Mouse (Mus musculus): Measurements from ENCODE around the gene Panx3.

The Panx3 gene

DNA sequence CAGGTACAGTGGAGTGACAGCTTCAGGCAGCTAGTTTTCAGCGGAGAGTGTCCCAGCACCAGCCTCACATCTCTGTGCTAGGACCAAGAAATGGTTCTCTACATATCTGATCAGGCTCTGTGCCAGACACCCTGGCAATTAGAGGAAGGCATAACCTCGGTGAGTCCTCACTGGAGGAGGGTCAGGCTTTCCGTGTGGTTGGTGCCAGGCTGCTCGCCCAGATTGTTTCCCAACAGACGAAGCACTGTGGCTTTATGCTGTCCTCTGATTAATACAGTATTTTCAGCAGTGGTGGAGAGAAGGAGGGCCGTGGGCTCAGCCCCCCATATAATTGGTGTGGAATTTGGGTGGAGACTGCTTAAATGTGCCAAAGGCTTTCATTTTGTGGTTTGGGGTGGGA is at the start of gene Panx3:
TSS of gene Panx3 (minus strand) at position 121 of the 400 bp plus-strand sequence.
- no peak for DNase-seq (ENCODE audit: low read depth)

GRCm38 (mm10) chr9:37716150-37716549 is 47.1 kb upstream of the Panx3 start, which contains the start of gene Olfr160:
Gene Olfr160 (minus strand): TSS chr9:37716250.
- DNase-seq (ENCODE audit: low read depth), result no peak

GRCm38 (mm10) chr9:37689970-37690686 is 21.1 kb upstream of the Panx3 start:
- DNase-seq (ENCODE audit: low read depth), result peak; percentile 6

DNA sequence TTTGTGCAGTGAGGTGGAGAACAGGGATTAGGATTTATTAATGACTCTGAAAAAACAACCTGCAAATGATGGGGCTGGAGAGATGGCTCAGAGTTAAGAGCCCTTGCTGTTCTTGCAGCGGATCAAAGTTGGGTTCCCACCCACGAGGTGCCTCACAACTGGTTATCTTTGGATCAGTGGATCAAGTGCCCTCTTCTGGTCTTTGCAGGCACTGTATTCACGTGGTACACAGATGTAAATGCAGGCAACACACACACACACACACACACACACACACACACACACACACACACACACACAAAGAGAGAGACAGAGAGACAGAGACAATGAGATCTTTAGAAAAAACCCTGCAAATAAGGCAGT is 18.9 kb upstream of the Panx3 start:
- no peak for DNase-seq (ENCODE audit: low read depth)

DNA sequence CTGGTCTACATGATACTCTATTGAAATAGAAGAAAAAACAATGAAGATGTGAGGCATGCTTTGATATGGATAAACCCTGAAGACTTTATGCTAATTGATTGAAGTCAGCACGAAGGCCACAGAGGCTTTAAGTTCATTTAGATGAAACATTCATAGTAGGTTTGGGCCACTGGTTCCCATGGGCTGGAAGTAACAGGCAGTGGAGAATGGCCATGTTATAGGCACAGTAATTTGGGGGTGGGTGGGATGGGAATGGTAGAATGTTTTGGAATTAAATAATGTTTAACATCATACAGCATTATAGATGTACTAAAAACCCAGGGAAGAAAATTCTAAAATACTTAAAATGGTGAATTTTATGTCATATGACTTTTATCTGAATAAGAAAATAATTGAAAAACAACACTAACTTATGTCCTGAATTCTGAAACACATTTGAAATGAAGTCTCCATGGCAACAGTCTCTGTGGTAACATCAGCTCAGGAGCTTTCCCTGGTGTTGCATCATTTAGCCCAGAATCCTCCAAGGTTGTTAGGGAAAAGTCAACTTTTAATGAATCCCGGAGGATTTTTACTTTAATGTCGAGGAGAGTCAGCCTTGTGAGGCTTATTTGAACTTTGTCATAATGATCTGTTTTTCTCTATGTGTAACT is 18.4 kb upstream of the Panx3 start:
- DNase-seq (ENCODE audit: low read depth), result no peak

DNA sequence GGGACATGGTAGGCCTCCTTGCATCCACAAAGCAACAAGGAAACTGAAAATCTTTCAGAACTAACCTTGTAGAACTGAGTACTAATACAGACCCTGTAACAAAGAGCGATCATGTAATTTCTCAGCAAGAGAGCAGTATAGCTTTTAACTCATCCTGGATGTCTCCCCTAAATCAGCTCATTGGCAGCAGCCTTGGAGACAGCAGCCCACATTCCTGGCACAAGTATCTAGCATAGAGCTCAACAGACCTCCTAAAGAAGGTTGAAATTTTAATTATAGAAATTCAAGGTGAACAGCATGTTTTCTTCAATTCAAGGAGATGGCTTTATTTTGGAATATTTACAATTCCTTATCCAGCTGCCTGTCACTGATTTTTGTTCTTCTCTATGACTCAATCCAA is 12.1 kb upstream of the Panx3 start:
- DNase-seq (ENCODE audit: low read depth), result no peak

DNA sequence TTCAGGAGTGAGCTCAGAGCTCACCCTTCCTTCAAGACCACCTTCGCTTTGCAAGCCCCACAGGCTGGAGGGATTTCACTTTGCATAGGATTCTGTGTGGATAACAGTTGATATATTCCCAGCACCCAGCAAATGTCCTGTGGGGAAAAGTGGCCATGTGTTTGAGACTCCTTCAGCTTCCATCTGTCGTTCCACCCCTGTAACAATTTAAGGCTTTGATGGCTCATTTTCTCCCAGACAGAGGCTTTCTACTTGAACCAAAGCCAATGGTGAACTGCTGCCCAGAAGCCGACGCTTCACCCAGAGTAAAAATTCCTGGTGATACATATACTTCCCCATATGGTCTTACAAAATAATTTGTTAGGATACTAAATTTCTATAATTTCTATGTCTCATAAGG is 6.3 kb upstream of the Panx3 start:
- no peak for DNase-seq (ENCODE audit: low read depth)

DNA sequence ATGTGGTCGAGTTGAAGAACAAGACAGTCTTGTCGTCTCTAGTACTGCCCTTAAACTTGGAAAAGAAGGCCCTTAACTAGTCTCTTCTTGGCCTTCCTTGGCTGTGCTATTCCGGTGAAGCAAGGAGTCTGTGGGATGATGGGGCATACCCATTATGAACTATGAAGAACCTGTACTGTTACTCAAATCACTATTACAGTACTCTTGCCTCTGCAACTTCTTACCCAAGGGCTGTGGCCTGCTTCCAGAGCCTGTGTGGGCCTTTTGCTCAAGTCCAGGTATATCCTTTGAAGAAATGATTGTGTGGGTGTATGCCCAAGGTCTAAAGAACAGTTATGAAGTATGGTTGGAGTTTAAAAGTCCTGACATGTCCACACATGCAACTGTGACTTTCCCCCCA is 1.2 kb upstream of the Panx3 start:
- no peak for DNase-seq (ENCODE audit: low read depth)

DNA sequence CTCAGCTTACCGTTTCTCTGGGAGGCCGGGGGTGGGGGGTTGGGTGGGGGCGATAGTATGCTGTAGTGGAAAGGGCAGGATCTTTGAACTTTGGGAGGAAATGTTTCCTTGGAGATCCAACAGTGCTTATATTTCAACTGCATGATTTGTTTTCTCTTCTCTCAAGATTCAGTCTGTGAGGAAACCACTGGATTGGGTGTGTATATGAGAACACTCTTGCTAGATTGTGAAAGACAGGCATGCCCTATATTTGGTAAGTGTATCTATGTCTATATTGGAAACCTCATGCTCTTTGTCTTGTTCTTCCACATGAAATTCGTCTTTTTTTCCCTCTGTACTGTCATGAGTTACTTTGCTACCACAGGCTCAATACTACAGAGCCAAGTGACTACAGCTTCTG is 643 bp upstream of the Panx3 start:
- no peak for DNase-seq (ENCODE audit: low read depth)

- no peak for DNase-seq (ENCODE audit: low read depth)
These were observed 3.0 kb downstream of the Panx3 start for GRCm38 (mm10) chr9:37666045-37666444.

DNA sequence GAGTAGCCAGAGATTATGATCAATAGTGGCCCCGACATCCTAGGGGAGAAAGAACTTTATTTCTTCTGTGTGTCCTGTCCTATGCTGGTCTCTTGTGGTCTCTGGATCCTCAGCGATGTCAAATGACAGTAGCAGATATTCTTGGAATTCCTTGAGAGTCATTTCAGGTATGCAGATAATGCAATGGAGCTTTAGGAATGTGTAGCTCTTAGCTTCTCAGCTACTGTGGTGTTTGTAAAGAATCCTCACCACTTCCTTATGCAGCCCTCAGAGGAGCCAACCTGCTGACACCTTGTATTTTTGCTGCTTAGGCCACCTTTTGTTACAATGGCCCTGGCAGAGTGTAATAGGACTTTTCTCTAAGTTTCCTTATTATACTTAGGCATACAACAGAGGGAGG is 4.4 kb downstream of the Panx3 start:
- DNase-seq (ENCODE audit: low read depth), result no peak

- no peak for DNase-seq (ENCODE audit: low read depth)
These were observed 5.8 kb downstream of the Panx3 start for GRCm38 (mm10) chr9:37663210-37663609.

- no peak for DNase-seq (ENCODE audit: low read depth)
These were observed 9.6 kb downstream of the Panx3 start for GRCm38 (mm10) chr9:37659413-37659812.

DNA sequence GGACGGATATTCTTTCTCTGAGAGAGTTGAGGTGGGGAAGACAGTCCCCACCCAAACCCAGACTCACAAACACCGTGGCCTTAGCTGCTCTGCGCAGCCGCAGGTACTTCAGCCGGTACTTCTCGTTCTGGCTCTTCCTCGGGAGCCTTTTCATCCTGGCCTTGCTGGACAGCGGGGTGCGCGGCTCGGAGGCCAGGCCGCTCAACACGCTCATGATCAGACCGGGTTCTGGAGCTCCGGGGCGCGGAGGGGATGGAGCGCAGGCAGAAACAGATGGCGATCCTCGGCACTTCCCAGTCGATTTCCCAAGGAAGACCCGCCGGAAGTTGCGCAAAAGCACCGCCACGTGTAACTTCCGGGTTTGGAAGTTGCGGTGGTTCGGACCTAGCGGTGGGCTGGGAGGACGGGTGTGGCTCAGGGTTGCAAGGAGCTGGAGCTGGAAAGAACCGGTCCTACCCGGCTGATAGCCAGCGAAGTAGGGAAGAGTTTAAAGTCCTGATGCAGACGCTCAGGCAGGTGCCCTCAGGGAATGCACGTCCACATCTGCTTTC is 12.0 kb downstream of the Panx3 start, which contains the start of gene Tbrg1:
TSS of gene Tbrg1 (minus strand) at position 382 of the 551 bp plus-strand sequence.
- peak; percentile 72 for DNase-seq (ENCODE audit: low read depth)

DNA sequence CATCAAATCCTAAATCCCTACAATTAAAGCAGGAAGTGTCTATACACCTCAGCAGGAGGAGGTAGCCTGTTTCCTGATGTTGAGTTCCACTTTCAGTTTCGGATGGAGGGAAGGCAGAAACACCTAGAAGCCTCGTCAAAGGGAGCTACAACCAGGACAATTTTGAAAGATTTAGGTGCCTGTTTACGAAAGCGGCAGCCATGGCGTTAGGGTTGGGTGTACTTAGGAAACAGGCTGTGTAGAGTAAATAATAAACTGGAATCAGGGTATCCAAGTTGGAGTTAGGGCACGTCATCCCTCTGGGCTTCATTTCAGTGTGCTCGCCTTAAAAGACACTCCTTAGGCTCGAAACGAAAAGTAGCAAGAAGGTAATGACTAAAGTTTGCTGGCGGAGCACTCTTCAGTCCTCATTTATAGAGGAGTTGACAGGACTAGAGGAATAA is 12.6 kb downstream of the Panx3 start:
- peak; percentile 25 for DNase-seq (ENCODE audit: low read depth)

DNA sequence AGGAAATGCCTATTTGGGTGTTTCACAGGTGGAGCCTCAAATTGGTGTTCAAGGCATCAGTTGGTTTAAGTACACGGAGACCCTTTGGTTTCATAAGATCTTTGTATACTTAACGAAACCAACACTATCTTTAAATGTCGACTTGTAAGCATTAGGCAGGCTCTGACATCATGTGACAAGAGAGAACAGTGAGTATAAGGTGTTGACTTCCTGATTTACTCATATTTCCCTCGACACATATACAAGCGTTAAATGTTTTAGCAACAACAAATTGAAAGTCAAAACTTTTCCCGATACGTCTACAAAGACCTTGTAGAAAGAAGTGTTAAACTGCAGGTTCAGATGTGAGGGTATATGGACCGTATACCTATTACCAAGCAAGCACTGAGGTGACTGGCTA is 13.1 kb downstream of the Panx3 start:
- no peak for DNase-seq (ENCODE audit: low read depth)

DNA sequence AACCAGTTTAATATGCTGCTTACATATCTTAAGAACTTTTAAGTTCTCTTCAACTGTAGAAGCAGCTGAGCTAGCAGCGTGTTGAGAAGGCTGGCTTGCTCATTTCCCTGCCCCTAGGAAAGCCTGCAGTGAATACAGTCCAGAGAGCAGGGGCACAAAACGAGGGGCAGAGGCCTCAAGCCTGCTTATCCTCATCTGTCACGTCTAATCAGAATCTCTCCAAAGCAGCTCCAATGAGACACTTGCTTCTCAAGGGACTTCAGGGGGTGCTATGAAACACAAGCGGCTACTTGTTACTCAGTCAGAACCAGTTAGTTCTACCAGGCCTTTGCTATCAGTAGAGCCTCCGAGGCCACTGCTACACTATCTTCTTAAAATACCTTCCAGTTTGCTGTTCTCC is 15.2 kb downstream of the Panx3 start:
- no peak for DNase-seq (ENCODE audit: low read depth)

DNA sequence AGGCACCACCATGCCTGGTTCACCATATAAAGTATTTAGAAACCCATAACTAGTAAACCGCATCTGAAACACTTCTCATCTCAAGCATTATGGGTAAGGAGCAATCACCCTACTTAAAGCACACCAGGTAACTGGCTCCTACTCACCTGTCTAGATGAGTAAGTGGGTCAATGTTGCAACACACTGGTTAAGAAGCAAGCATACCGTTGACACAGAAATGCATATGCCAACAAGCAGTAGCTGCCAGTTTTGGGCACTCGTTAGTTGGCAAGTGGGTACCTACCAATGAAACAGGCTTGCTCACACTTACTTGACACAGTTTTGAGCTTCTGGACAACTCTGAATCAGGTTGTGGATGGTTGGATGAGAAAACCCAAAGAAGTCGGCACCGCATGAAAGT is 18.4 kb downstream of the Panx3 start:
- no peak for DNase-seq (ENCODE audit: low read depth)

DNA sequence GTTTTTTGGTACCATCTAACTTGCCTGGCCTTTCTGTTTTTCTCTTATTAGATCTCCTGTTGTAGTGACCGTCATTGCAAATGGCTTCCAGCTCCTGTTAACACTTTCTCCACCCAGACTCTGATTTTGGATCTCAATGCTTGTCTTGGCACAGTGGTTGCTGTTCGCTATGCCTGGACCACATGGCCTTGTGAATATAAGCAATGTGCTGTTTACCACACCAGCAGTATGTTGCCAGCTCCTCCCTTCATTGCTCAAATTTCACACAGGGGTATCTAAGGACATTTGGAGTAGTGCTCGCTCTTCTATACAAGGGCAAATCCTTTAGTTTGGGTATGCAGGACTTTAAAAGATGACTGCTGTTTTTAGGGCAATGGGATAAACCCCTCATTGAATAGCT is 22.8 kb downstream of the Panx3 start:
- no peak for DNase-seq (ENCODE audit: low read depth)

DNA sequence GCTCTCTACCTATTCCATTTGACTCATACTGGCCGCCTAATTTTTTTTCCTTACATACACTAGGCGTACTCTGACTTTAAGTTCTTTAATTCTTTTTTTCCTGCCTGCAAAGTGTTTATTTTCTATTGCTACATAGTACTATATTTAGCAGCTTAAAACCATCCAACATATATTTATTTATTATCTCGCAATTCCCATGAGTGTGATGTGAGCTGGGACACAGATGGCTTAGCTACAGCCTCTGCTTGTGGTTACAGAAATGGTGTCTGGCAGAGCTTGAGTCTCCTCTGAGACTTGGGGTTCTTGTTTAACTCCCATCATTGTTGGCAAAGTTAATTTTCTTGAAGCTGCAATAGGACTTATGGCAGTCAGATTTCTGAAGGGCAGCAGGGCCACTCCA is 30.3 kb downstream of the Panx3 start:
- DNase-seq (ENCODE audit: low read depth), result no peak

DNA sequence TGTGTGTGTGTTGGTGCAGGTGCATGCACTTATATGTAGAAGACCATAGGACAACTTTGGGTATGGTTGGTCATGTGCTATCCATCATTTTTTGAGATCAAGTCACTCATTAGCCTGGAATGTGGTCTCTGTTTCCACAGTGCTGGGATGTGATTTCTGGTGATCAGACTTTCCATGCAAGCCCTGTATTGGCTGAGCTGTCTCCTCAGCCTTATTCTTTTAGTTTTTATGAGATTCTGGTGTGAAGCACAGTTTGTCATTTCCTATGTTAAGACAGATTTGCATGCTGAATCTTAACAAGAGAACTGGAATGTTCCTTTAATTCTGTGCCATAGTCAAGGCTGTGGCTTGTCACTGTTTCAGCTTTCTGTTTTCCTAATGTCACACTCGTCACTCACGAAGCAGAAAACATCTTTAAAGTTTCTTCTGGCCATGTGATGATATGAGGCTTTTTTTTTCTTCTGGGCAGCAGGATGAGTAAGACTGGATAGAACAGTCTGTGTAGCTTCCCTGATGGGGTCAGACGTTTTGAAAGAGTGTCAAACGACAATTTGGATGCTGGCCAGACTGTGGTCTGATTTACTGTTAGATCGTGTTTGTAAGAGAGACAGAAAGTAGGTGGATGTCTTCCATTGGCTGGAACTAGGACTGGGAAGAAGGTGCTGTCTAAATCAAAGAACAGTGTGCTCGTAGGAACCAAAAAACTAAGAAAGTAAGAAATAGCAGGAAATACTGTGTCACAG is 32.1 kb downstream of the Panx3 start:
- DNase-seq (ENCODE audit: low read depth), result no peak

- DNase-seq (ENCODE audit: low read depth), result no peak
These were observed 32.7 kb downstream of the Panx3 start for GRCm38 (mm10) chr9:37636335-37636734.

DNA sequence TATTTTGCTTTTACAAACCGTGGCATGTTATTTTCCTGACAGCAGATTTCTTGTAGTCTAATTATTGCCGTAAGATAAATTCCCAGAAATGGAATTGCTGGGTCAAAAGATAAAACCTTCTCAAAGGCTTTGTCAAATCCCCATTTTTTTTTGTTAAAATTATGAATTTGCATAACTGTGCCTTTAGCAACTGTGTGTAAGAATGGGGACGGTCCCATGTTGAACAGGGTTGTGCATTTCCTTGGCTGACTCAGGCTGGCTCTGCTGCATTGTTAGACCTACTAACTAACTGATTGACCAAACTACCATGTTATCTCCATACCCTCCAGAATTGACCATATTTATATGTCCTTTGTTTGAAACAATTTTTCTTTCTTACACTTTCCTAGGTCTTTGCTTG is 34.8 kb downstream of the Panx3 start:
- no peak for DNase-seq (ENCODE audit: low read depth)

All from c-Kit-positive CD71-positive TER-119-negative erythroid progenitor cells, embryonic 14.5 days (primary cell).